Mouse (Mus musculus): ENCODE measurements around the gene Itpr2. TPM values are rescaled to one million over a fixed set of nuclear protein-coding genes. Genes with fewer than 3 reads are reported as not detected.

Gene Itpr2
- polyA plus RNA-seq, 1 experiment from 2014 or later: 8.9 TPM

DNA sequence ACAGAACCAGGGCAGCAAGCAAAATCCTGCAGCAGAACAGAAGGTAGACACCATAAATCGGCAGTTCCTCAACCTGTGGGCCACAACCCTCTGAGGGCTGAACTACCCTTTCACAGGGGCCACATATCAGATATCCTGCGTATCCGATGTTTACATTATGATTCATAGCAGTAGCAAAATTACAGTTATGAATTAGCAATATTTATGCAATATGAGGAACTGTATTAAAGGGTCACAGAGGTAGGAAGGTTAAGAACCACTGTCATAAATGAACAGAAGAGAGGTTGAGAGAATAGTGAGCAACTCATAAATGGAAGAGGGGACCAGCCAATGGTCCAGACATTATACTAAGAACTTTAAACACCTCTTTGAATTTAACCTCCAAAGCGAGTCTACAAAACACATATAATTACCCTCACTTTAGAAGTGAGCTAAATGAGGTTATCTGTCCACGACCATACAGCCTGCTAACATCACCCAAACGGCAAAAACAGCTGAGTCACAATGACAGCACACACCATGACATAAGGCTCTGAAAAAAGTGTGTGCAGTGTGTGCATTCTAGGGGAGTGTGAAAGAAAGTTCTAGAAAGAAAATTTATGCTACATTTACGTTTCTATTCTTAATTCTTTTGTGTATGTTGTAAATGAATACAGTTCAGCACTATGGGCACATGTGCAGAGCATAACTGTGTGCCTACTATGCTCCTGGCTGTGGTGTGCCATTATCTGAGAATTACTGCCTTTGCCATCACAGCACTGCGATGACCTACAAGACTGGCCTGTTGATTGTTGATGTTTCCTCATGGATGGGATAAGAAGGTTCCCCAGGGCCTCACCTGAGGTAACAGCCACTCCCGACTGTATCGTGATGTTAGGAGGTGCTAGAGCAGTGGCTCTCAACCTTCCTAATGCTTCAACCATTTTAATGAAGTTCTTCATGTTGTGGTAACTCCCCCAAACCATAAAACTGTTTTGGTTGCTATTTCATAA is 47.2 kb downstream of the Itpr2 start:
- DNase-seq (ENCODE audit: low spot score): no peak
- Histone ChIP-seq H3K4me3 (ENCODE audit: low read depth, low read length) (no peak overlapping the region), H3K27me3 (replicated peaks; ENCODE audit: control insufficient read depth, insufficient read depth, low read length) (no peaks in the 10 kb centered on the region), H3K4me1 (ENCODE audit: control insufficient read depth, insufficient read depth, low read length) (no peaks in the 10 kb centered on the region), H3K27ac (replicated peaks; ENCODE audit: low read depth, low read length) (no peak overlapping the region), H3K4me2 (ENCODE audit: low read depth, low read length) (no peak overlapping the region), H3K9me3 (ENCODE audit: control insufficient read depth, low read length) (no peaks in the 10 kb centered on the region), H3K9ac (ENCODE audit: low read depth, low read length) (no peak overlapping the region), H3K36me3 (ENCODE audit: control insufficient read depth, insufficient read depth, low read length) (no peaks in the 10 kb centered on the region)
- ATAC-seq (ENCODE audit: low read depth): no peak
- WGBS: 84% methylated on average over 10 of the region's 10 CpGs

GRCm38 (mm10) chr6:146452474-146452873 is 49.5 kb downstream of the Itpr2 start:
- H3K4me1 ChIP-seq (ENCODE audit: control insufficient read depth, insufficient read depth, low read length): no peaks in the 10 kb centered on the region
- no peak overlapping the region for H3K9ac ChIP-seq (ENCODE audit: low read depth, low read length)
- no peak overlapping the region for H3K4me3 ChIP-seq (ENCODE audit: low read depth, low read length)
- DNase-seq (ENCODE audit: low spot score) (peak; percentile 45), ATAC-seq (ENCODE audit: low read depth) (no peak)
- H3K9me3 ChIP-seq (ENCODE audit: control insufficient read depth, low read length): no peaks in the 10 kb centered on the region
- no peak overlapping the region for H3K27ac ChIP-seq (replicated peaks; ENCODE audit: low read depth, low read length)
- no peaks in the 10 kb centered on the region for H3K36me3 ChIP-seq (ENCODE audit: control insufficient read depth, insufficient read depth, low read length)
- H3K4me2 ChIP-seq (ENCODE audit: low read depth, low read length): no peak overlapping the region
- WGBS: 62% methylated on average over 16 of the region's 16 CpGs
- H3K27me3 ChIP-seq (replicated peaks; ENCODE audit: control insufficient read depth, insufficient read depth, low read length): no peaks in the 10 kb centered on the region

DNA sequence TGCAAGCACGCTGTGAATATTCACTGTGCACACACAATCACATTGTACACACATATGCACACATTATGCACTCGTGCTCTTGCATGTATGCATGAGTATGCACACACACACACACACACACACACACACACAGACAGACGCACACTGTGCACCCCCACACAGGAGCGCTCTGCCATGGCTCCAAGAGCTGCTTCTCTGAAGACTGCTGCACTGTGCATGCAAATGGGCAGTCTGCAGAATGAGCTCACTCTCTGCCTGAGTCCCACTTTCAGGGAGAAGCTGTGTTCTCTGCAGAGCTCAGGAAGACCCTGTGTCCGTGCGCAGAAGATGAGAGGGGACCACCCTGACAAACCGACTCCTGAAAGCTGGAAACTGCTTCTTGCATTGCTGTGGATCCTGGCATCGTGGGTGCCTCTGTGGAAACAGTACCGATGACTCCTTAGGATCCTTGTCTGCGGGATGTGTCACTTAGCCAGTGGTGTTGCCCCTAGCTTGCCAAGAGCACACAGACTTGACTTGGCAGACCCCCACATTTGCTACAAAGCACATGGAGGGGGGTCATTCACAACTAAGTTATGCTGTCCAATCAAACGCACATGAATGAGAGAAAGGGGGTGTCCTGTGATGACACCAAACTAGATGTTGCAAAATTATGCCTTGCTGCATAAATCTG is 55.9 kb downstream of the Itpr2 start:
- Histone ChIP-seq H3K27ac (replicated peaks; ENCODE audit: low read depth, low read length) (no peak overlapping the region), H3K9me3 (ENCODE audit: control insufficient read depth, low read length) (0 out of 2 replicates have a peak, but pooled peaks cover 4% of the 10 kb centered on the region), H3K4me1 (ENCODE audit: control insufficient read depth, insufficient read depth, low read length) (no peaks in the 10 kb centered on the region), H3K9ac (ENCODE audit: low read depth, low read length) (no peak overlapping the region), H3K27me3 (replicated peaks; ENCODE audit: control insufficient read depth, insufficient read depth, low read length) (no peaks in the 10 kb centered on the region), H3K4me3 (ENCODE audit: low read depth, low read length) (no peak overlapping the region), H3K4me2 (ENCODE audit: low read depth, low read length) (no peak overlapping the region), H3K36me3 (ENCODE audit: control insufficient read depth, insufficient read depth, low read length) (no peaks in the 10 kb centered on the region)
- DNase-seq (ENCODE audit: low spot score): no peak
- ATAC-seq (ENCODE audit: low read depth): no peak
- WGBS: 87% methylated on average over 11 of the region's 11 CpGs

DNA sequence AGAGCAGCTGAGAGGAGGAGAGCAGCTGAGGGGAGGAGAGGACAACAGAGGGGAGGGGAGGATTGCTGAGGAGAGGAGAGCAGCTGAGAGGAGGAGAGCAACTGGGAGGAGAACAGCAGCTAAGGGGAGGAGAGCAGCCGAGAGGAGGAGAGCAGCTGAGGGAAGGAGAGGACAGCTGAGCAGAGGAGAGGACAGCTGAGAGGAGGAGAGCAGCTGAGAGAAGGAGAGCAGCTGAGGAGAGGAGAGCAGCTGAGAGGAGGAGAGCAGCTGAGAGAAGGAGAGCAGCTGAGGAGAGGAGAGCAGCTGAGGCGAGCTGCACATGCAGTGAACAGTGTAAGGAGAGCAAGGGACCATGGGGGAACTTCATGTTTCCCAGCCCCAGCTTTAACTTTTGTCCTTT is 62.2 kb downstream of the Itpr2 start:
- 0 out of 2 replicates have a peak, but pooled peaks cover 4% of the 10 kb centered on the region for H3K9me3 ChIP-seq (ENCODE audit: control insufficient read depth, low read length)
- DNase-seq (ENCODE audit: low spot score): no peak
- H3K9ac ChIP-seq (ENCODE audit: low read depth, low read length): no peak overlapping the region
- no peak for ATAC-seq (ENCODE audit: low read depth)
- WGBS: 62% methylated on average over 2 of the region's 2 CpGs
- H3K36me3 ChIP-seq (ENCODE audit: control insufficient read depth, insufficient read depth, low read length): no peaks in the 10 kb centered on the region
- 0 out of 2 replicates have a peak, but pooled peaks cover 3% of the 10 kb centered on the region for H3K4me1 ChIP-seq (ENCODE audit: control insufficient read depth, insufficient read depth, low read length)
- no peak overlapping the region for H3K4me2 ChIP-seq (ENCODE audit: low read depth, low read length)
- no peak overlapping the region for H3K4me3 ChIP-seq (ENCODE audit: low read depth, low read length)
- H3K27ac ChIP-seq (replicated peaks; ENCODE audit: low read depth, low read length): no peak overlapping the region
- no peaks in the 10 kb centered on the region for H3K27me3 ChIP-seq (replicated peaks; ENCODE audit: control insufficient read depth, insufficient read depth, low read length)

DNA sequence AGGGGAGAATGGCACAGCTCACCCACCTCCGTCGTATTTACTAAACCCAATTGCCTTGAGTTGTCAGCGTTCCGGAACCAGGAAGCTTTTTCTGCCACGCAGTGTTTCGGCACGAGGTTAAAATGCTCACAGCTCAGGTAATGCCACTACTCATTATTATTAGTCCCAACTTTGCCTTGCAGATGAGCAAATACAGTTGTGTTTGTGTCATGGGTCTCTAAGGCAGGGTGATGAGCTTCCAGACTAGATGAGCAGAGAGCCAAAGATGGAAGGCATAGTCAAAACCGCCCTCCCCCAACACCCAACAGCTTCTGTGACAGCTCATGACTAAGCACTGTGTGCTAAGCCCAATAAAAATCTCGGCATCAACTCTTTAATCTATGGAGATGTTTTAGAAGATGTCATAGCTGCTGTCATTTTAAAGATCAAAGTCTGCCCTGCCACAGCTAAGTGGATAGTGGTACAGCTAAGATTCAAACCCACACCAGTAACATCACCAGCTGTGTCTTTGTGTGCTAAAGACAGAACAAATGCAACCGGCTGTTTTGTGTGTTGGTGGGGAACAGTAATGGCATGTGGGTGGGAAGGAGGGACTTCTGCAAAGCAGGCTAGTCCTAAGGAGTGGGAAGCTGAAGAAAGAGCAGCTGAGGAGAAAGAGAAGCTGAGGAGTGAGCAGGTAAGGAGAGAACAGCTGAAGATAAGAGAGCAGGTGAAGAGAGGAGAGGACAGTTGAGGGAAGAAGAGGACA is 62.8 kb downstream of the Itpr2 start:
- H3K4me1 ChIP-seq (ENCODE audit: control insufficient read depth, insufficient read depth, low read length): 0 out of 2 replicates have a peak, but pooled peaks cover 3% of the 10 kb centered on the region
- H3K27me3 ChIP-seq (replicated peaks; ENCODE audit: control insufficient read depth, insufficient read depth, low read length): no peaks in the 10 kb centered on the region
- H3K4me2 ChIP-seq (ENCODE audit: low read depth, low read length): no peak overlapping the region
- DNase-seq (ENCODE audit: low spot score): no peak
- H3K9me3 ChIP-seq (ENCODE audit: control insufficient read depth, low read length): 0 out of 2 replicates have a peak, but pooled peaks cover 4% of the 10 kb centered on the region
- H3K9ac ChIP-seq (ENCODE audit: low read depth, low read length): no peak overlapping the region
- 74% methylated on average over 10 of the region's 10 CpGs for WGBS
- no peak overlapping the region for H3K27ac ChIP-seq (replicated peaks; ENCODE audit: low read depth, low read length)
- no peaks in the 10 kb centered on the region for H3K36me3 ChIP-seq (ENCODE audit: control insufficient read depth, insufficient read depth, low read length)
- ATAC-seq (ENCODE audit: low read depth): no peak
- no peak overlapping the region for H3K4me3 ChIP-seq (ENCODE audit: low read depth, low read length)

DNA sequence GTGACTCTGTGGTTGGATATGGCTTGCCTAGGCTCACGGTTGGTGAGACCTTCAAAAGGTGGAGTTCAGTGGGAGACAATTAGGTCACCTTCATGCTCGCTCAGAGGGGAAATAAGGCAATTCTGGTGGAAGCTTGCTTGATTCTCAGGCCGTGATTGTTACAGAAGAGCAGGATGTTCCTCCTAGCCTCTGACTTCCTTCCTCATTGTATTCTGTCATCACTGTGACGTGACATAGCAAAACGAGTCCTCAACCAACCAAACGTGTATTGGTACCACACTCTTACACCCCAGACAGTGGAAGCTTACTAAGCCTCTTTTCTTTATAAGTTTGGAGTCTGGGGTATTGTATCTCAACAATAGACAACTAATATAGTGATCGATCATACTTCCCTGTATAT is 64.0 kb downstream of the Itpr2 start:
- Histone ChIP-seq H3K36me3 (ENCODE audit: control insufficient read depth, insufficient read depth, low read length) (no peaks in the 10 kb centered on the region), H3K9me3 (ENCODE audit: control insufficient read depth, low read length) (0 out of 2 replicates have a peak, but pooled peaks cover 4% of the 10 kb centered on the region), H3K4me3 (ENCODE audit: low read depth, low read length) (no peak overlapping the region), H3K27ac (replicated peaks; ENCODE audit: low read depth, low read length) (no peak overlapping the region), H3K27me3 (replicated peaks; ENCODE audit: control insufficient read depth, insufficient read depth, low read length) (no peaks in the 10 kb centered on the region), H3K4me1 (ENCODE audit: control insufficient read depth, insufficient read depth, low read length) (0 out of 2 replicates have a peak, but pooled peaks cover 3% of the 10 kb centered on the region), H3K9ac (ENCODE audit: low read depth, low read length) (no peak overlapping the region), H3K4me2 (ENCODE audit: low read depth, low read length) (no peak overlapping the region)
- ATAC-seq (ENCODE audit: low read depth) (no peak), DNase-seq (ENCODE audit: low spot score) (no peak)
- 81% methylated on average over 7 of the region's 7 CpGs for WGBS

DNA sequence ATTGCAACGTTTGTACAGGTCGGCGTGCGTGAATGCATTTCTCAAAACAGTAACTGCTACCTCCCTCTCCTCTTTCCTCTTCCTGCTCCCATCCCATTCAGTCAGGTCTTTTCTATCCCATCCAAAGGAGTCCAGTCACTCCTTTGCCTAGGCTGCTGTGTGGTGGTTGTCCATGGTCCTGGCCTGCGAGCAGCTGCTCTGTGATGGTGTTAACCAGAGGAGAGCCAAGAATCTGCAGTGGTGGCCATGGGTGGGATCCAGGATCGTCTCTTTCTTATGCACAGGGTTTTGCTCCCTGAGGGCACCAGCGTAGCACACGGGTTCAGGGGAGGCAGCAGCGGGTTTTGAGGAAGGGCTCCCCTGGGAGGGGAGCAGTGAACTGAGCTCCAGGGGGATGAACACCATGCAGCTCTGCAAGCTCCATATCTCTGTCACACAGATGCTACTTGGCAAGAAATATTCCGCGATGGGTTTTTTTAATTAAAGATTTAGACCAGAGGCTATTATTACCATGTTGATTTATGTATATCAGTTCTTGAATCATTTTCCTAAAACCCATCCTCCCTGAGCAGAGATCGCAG is 65.0 kb downstream of the Itpr2 start:
- 0 out of 2 replicates have a peak, but pooled peaks cover 3% of the 10 kb centered on the region for H3K9me3 ChIP-seq (ENCODE audit: control insufficient read depth, low read length)
- no peak overlapping the region for H3K4me3 ChIP-seq (ENCODE audit: low read depth, low read length)
- no peaks in the 10 kb centered on the region for H3K27me3 ChIP-seq (replicated peaks; ENCODE audit: control insufficient read depth, insufficient read depth, low read length)
- peak; percentile 52 for DNase-seq (ENCODE audit: low spot score)
- no peak overlapping the region for H3K27ac ChIP-seq (replicated peaks; ENCODE audit: low read depth, low read length)
- H3K4me2 ChIP-seq (ENCODE audit: low read depth, low read length): no peak overlapping the region
- no peaks in the 10 kb centered on the region for H3K36me3 ChIP-seq (ENCODE audit: control insufficient read depth, insufficient read depth, low read length)
- no peak overlapping the region for H3K9ac ChIP-seq (ENCODE audit: low read depth, low read length)
- no peak for ATAC-seq (ENCODE audit: low read depth)
- 47% methylated on average over 12 of the region's 12 CpGs for WGBS
- 0 out of 2 replicates have a peak, but pooled peaks cover 3% of the 10 kb centered on the region for H3K4me1 ChIP-seq (ENCODE audit: control insufficient read depth, insufficient read depth, low read length)

DNA sequence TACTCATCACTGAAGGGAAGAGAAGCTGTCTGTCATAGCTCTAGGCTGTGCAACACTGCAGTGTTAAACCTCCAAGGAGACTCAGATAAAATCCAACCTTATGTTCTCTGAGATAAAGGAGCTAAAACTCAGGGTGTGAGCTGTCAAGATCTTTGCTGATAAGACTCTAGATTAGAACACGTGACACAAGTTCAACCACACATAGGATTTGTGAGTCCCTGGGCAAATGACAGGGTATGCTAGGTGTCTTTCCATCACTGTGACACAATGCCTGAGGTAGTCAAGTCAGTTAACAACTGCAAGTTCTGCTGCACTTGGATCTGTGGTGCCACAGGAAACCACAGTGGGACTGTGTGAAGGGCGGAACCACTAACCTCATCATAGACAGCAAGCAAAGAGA is 67.8 kb downstream of the Itpr2 start:
- Histone ChIP-seq H3K27me3 (replicated peaks; ENCODE audit: control insufficient read depth, insufficient read depth, low read length) (no peaks in the 10 kb centered on the region), H3K9ac (ENCODE audit: low read depth, low read length) (no peak overlapping the region), H3K9me3 (ENCODE audit: control insufficient read depth, low read length) (no peaks in the 10 kb centered on the region), H3K27ac (replicated peaks; ENCODE audit: low read depth, low read length) (no peak overlapping the region), H3K4me1 (ENCODE audit: control insufficient read depth, insufficient read depth, low read length) (0 out of 2 replicates have a peak, but pooled peaks cover 3% of the 10 kb centered on the region), H3K36me3 (ENCODE audit: control insufficient read depth, insufficient read depth, low read length) (no peaks in the 10 kb centered on the region), H3K4me2 (ENCODE audit: low read depth, low read length) (no peak overlapping the region), H3K4me3 (ENCODE audit: low read depth, low read length) (no peak overlapping the region)
- ATAC-seq (ENCODE audit: low read depth): no peak
- 93% methylated on average over 2 of the region's 2 CpGs for WGBS
- DNase-seq (ENCODE audit: low spot score): no peak

Measured in embryonic facial prominence, embryonic 14.5 days (tissue).